Mouse (Mus musculus): ENCODE measurements around the gene Mrpl39. TPM values are rescaled to one million over a fixed set of nuclear protein-coding genes. Genes with fewer than 3 reads are reported as not detected.

Gene Mrpl39
- total RNA-seq (2021): 10 to 100 TPM; 44.0 to 48.8 TPM
- 9.9 and 16.9 TPM in 2 replicates for polyA plus RNA-seq (2012; rRNA removed)
- long read RNA-seq, transcript Mrpl39-201 (10 exons, 2,294 nt): major isoform, 79 of 101 reads
- long read RNA-seq, partial matches to known transcripts: 17 of 101 reads
- long read RNA-seq, other reads (novel, unspliced or antisense): 3 of 101 reads

DNA sequence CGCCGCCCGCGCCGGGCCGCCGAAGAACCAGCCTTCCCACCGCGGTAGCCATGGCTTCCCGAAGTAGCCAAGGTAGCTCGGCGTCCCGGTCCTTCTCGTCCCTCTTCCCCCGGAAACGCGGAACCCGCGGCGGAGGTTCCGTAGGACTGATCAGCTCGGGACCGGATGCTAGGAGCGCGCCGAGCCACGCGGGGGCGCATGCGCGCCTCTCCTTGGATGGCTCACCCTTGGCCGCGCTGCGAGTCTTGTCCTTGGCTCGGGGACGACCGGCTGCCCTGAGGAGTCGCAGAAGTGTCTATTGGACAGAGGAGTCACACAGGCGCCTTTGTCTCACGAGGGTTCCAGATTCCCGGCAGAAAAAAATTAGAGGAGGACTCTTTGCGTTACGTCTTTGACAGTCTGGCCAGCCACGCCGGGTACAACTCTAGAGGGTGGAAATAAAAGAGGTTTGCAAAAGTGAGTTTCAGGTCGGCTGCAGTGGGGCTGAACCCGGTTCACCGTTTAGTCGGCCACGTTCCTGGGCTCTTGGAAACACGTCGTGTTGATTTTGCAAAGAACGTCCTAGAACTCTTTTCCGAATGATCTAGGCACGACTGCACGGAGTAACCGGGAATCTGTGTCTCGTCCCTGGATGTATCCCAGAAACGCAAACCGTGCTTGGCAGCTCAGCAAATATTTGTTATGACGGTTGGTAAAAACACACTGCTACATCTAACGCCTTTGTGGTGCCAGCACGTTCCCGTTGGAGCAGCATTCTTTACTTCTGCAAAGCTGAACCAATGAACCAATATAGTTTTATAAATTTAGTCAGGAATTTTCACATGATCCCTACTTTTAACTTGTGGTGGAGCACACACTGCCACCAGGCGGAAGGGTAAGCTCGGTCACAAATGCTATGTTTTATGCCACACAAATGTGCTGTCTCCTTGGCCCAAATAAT lies at the start of gene Mrpl39:
Mrpl39 (minus strand) TSS at position 577 of the 940 bp plus-strand sequence.
- DNase-seq: peak; percentile 98

DNA sequence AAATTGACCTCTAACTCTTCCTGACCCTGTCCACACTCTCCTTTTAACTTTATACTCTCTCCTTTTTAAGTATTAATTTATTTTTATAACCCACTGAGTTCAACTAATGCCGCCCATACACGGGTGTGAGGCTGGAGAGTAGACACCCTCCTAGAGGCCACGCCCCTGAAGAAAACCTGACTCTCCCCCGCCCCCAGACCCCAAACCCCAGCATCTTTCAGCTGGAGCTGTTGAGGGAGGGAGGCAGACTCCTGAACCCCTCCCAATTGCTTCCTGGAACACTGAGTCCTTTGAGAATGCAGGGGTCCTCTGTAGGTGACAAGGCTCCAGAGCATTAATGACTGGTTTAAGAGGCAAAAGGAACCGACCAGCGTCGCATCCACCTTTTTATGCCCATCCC lies 49.4 kb upstream of the Mrpl39 start:
- no peak for DNase-seq

DNA sequence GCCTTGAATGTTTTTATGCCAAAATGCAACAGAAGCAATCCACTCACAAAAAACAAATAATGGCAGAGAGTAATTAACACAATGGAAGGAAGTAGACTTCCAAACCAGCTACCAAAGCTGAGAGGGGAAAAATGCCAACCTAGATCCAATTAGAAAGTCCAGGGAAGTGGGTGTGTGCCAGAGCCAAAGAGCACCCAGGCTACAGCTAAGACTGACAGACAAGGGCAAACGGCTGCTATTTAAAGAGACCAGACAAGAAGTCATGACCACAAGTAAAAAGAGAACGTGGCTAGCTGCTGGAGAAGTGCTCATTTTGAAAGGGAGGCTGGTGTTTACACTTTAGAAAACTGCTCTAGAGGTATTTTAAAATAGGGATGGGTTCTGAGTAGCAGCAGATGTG lies 47.7 kb upstream of the Mrpl39 start:
- DNase-seq: no peak

DNA sequence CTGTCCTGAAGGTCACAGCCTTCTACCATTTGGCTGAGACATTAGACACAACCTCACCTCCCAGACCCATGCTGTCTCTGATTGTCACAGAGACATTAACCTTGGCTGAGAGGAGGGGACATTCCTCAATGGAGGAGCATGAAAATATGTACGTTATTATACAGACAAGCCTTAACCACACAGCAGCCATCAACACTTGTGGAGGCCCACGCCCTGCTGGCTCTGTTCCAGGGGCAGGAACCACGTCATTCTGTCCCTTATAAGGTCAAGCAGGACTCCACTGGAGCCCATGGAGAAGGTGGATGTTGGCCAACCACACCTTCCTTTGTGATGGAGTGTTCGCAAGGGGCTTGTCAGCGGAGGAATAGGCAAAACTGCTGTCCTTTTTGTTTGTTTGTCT lies 44.2 kb upstream of the Mrpl39 start:
- no peak for DNase-seq

DNA sequence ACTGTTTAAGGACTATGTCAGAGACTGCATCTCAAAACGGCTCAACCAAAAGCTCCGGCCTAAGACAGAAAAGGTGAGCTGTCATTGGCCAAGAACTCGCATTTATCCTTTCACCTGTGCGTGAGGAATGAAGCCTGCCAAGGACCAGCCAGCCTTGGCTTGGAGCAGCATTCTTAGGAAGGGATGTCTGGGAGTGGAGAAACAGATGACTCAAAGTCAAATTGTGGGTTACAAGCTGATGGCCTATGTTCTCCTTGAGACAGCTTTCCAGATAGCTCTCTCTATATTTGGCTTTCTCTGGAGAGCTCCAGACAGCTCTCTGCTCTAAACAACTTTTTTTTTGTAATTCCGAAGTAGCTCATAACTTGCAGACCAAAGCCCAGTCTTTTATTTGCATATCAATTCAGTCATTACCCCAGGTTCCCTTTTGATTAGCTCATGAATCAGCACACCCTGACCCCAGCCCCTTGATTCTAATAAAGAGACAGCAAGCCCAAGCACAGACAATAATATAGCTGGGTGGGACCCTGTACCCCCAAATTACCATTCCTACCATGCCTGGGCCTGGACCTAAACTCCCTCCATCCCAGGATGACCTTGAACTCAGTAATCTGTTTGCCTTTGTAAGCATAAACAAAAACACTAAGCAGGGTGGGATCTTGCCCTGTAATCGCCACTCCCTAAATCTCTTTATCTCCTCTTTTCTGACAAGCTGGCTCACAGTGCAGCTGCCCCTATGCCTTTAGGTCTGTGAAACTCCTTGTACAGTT lies 43.5 kb upstream of the Mrpl39 start:
- no peak for DNase-seq

DNA sequence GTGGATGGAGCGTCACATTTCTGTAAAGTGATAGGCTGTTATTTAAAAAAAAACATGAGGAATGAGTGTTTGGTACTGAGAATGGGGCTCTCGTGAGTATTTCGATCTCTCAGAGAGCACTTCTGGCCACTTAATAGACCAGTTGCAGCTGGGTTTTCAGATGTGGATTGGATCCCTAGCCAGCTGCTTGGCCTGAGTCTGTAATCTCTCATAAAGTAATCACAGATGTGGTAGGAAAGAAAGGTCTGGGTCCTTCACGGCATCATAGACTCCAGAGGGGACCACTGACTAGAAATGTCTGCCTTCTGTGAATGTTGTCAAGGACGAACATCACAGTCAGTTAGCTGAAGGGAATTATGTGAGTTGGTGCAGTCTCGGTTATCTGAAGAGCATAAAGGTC lies 42.9 kb upstream of the Mrpl39 start:
- no peak for DNase-seq

DNA sequence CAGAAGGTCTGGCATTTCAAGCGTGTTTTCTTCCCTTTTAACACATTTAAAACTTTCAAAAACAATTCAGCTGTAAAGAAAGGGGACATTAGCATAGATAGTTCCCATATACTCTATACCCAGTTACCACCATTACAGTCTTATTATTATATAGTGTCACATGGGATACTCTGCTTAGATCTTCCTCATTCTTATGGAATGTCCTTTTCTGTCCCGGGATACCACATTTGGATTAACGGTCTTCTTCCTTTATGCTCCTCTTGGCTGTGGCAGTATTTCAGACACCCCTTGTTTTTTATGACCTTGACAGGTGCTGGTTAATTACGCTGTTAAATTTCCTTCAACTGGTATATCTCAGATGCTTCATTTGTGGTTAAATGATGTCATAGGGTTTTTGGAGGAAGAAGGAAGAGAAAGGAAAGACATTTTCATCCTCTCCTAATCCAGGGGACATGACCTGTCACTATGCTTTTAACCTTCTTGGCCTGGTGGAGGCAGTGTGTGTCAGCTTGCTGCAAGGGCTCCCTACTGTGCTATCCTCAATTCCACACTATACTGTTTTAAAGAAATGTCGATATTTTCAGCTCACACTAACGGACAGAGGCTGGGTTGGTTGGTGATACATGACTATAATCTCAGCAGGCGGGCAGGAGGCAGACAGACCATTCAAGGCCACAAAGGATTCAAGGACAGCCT lies 40.7 kb upstream of the Mrpl39 start:
- no peak for DNase-seq

DNA sequence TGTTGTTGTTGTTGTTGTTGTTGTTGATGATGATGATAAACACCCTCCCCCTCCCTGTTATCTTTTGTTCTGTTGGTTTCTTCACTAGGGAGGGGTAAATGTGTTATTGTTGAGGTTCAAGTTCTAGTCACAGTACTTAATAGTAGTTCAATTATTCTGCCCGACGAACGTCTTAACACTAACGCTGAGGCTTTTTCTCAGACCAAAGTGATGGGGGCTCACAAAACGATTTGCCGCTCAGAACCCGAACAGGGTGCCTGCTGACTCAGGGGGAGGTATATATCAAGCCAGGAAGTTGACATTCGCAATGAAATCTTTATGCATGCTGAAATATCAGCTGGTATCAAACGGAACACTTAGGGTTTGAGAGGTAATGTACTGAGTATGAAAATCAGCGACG lies 39.8 kb upstream of the Mrpl39 start:
- DNase-seq: no peak

DNA sequence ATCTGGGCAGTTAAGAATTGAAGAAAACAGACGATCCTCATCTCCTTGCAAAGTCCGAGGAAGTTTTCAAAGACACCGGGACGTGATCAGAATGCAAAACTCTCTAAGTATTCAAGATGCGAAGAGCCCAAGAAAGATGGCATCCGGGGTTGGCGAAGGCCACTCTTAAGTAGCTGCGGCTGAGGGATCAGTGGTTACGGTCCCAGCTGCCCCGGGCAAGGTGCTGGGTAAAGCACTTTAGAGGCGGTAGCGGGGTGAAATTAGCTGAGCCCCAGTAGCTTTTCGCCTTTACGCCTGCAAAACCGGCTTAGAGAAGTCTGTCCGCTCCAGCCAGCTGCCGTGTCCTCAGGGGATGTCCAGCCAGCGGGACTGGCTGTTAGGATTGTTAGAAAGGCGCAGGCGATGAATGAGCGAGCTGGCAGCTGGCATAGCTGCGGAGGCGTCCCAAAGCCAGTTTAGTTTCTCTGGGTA lies 39.3 kb upstream of the Mrpl39 start:
- DNase-seq: peak; percentile 44

DNA sequence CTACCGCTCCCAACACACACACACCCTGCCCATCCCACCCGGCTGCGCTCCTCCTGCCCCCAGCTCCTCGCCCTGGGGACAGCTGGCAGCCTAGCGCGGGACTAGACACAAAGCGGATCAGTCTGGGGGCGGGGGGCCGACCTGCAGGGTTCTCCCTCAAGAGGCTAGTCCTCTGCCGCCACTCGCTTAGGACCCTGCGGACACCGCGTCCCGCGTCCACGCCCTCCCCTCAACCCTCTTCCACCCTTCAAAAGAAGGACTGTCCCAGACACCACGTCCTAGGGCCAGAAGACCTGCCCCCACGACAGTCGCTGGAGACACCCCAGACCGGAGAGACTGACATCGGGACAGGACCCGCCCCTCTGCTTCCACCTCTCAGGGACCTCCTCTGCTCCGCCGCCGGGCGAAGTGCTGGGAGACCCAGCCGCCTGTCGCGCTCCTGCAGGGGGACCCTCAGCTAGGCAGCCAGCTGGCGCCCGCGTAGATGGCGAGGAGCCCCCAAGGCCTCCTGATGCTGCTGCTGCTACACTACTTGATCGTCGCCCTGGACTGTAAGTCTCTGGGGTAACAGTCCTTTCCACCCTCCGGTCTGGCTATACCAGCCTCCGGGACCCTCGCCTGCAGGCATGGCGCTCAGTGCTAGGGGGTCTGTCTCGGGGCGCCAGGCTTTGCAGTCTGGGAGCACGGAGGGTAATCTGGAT lies 38.6 kb upstream of the Mrpl39 start, which contains the start of gene Jam2:
Jam2 (plus strand) TSS at position 121 of the 701 bp plus-strand sequence.
- peak; percentile 71 for DNase-seq

DNA sequence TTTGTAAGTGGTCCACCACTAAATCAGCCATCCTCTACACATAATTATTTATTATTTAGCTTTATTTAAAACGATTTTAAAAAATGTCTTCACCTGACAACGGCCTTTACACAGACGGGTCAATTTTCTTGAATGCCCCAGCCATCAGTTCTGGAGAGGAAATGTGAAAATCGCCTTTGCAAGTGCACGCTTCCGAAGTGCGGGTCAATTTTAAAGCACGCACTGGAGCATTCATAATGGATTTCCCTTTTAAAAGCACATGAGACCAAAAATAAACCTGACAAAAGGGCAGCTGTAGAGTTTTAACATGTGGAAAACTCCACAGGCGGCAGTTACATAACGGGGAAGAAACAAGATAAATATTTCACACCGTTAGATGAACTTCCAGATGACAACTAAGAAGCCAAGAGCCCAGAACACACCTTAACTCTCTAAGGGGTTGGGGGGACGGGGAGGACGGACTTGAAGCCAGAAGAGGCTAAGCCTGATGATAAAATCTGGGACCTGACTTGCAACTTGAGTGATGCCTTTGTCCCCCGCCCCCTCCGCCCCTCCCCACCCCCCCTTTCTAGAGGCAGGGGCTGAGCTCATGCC lies 37.8 kb upstream of the Mrpl39 start:
- DNase-seq: peak; percentile 5

DNA sequence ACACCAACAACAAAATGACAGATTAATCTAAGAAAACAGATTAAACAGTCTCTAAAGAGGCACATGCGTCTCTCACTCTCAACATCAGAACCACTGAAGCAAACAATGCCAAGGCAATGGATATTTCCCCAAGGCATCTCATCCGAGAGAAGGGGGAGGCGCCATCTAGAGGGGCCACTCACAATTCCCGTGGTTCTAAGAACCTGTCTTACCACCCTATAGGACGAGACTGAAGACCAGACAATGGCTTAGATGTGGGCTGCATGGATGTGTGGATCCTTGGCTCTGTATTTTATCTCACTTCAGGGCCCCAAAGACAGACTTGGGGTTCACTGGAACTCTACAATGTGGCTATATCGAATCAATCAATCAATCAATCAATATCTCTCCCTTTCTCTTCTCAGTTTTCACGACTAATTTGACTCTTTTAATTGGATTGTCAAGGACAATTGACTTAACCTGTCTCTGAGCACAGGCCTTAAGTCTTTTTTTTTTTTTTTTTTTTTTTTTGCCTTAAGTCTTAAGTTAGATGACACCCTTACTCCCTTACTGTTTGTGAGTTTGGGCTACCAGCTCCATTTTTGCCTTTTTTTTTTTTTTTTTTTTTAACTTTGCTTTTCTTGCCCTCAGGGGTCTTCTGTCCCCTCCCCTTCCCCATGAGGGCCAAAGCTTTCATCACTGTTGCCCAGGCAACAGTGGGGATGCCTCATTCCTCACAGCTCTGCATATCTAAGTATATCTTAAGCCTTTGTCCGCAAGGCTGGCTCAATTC lies 37.1 kb upstream of the Mrpl39 start:
- DNase-seq: no peak

DNA sequence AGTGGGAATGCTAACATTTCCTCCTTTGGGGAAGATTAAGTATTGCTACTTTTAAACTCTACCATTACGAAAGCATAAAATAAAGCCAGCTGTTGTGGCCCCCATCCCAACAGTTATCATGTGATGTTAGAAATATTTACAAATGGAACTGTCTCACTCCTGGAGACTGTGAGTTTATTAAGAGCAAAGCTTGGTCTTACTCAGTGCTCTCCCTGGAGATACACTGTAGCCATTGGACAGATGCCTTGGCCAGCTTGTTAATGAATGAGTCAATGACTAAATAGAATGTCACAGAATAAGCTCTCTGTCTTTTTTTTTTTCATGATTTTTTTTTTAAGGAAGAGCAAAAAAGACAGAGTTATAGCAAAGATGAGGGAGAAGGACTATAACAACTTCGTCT lies 35.9 kb upstream of the Mrpl39 start:
- no peak for DNase-seq

DNA sequence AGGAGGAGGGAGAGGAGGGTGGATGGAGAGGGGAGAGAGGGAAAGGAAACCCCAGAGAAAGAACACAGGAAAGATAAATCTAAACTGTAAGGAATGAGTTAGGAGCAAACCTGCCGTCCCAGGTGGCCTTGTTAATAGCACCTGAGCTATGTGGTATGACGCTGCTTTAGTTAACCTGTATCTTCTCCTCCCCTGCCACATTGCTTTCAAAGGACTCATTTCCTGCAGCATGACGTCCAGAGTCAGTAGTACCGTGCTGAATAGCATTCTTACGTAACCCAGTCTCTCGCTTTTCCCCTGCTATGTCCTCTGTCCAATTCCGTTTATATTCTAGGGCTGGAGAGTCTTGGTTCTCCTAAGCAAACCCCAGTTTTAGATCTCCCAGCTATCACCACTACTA lies 35.3 kb upstream of the Mrpl39 start:
- no peak for DNase-seq

DNA sequence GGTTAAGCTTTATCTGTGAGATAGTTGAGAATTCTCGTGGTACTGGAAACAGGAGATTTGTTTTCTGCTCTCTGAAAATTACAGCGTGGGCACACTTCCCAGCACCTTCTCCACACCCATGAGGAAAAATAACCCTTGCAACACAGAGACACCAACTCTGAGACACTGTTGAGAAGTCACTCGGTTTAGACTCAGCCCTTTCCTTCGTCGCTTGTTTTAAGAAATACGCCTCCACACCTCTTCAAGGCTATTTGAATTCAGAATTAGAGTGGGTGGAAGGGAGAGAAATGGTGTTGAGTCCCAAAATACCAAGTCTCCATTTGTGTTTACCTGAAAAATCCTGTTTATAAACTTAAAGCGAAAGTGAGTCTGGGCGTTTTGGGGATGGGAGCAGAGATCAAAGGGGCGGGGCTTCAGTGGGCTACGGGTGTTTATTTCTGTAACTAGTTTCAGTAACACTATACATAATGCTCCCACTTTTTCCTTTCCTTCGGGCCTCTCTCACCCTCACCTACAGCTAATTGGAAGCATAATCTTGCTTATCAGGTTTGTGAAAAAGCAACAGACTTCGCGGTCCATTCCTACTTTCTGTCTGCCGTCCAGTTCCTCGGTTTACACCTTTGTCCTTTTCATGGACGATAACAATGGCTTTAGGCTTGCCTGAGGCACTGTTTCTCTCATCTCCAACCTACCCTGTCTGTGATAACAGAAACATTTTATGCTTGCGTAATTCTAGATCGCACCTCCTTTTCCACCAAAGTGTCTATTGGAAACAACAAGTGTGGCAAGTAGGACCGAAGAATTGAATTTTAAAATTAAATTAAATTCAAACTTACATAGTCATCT lies 34.3 kb upstream of the Mrpl39 start:
- DNase-seq: no peak

DNA sequence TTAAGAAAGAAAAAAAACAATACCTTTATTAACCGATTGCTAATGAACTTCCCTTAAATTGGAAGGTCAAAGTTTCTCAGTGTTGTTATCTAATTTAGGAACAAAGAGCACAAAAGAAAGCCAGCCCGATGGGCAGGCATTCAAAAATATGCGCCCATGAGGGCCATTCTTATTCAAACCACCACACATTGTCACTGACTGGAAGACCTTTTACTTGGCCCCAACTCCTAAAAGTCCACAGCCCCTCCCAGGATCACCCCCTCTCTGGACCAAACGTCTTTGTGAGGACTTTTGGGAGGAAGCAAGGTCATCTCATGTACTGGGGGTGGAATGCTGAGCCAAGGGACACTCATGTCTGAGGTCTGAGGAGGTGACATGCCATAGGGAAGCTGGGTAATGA lies 33.6 kb upstream of the Mrpl39 start:
- DNase-seq: no peak

DNA sequence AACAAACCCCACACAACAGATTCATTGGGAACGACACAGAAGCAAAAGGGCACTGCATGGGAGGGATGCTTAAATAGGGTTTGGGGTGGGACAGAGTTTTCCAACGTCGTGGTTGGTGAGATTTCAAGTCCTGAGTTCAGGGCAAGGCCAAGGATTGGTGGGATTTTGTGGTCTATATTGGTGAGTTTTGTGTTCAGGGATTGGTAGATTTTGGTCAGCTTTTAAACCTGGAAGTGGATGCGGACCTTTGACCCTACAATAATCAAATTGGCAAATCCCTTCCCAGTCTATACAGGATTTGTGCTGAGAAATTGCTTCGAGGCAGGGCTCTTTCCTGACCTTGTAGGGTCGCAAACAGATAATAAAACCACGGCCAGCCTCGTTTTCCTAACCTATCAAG lies 32.4 kb upstream of the Mrpl39 start:
- DNase-seq: no peak

DNA sequence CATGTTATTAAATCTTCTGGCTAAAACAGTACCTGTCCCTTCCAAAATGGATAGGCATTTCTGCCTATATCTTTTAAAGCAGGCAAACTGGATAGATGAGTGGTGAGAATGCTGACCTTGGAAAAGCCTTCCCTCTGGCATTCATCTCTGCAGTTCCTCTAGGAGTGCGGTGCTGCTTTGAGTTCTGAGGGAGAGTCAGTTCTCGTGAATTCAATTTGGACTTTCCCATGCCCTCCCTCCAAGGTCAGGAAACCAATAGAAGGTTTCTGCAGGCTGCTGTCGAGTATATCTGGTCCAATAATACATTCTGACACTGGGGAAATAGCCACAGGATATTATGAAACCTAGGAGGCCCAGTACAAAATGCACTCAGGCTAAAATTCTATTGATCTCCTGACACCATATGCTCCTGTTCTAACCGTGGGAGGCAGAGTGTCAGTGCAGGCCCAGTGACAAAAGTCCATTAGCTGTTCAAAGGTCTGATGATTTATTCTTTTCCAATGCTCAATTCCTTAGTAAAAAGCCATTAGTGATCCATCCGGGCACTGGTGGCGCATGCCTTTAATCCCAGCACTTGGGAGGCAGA lies 10.3 kb upstream of the Mrpl39 start:
- no peak for DNase-seq
